Mouse (Mus musculus) NIH3T3 (cell line): ENCODE measurements at regions not wholly inside any gene's neighbourhood (a gene's known extent, or its start where the extent isn't known, plus 50 kb on each side); places are given as distances from the start of the nearest gene placed in this dataset.
A peak's percentile ranks its signal among the peaks of the same experiment; 100 is the strongest.
"Not testable (repeated sequence)": the region's sequence is repeated elsewhere in the genome, so short reads cannot be mapped to it uniquely, and the experiment has no call there.

Source experiments
- DNase-seq: peaks from one replicate; pipeline ENCODE4 v3.0.0-alpha.2; 2012; ENCODE audit warnings: low read depth

GRCm38 (mm10) chr7:138005806-138006205 is 391.7 kb downstream of the Tcerg1l start:
- DNase-seq = no peak

DNA sequence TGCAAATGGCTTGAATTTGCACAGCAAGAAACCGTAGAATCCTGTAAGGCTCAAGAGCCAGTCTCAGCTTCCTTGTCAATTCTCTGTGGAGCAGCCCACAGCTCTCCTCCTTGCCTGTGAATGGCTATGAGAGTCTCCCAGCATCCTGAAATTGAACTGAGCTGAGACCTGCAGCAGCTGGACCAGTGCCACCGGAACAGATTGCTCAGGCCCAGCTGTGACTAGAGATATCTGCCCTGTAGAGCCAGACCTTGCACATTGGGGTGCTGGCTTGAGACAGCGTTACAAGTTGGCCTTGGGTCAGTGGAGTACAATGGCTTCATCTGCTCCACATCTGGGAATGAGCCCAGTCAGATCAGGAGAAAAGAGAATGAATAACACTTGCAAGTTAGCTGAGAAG is 390.6 kb downstream of the Tcerg1l start:
- no peak for DNase-seq

- no peak for DNase-seq
Measured at GRCm38 (mm10) chr7:138008601-138009000, 388.9 kb downstream of the Tcerg1l start.

DNA sequence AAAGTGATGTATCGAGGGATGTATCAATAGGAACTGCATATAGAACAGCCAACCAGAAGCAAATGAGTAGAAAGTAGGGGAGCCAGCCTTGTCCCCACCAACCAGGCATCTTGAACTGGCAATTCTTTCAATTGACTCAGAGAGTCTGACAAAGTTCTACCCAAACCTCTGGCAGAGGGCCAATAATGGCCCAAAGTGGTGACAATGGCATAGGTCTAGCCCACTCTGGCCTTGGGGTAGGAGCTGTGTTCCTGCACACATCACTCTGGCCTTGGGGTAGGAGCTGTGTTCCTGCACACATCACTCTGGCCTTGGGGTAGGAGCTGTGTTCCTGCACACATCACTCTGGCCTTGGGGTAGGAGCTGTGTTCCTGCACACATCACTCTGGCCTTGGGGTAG is 373.5 kb downstream of the Tcerg1l start:
- not testable (repeated sequence) for DNase-seq

DNA sequence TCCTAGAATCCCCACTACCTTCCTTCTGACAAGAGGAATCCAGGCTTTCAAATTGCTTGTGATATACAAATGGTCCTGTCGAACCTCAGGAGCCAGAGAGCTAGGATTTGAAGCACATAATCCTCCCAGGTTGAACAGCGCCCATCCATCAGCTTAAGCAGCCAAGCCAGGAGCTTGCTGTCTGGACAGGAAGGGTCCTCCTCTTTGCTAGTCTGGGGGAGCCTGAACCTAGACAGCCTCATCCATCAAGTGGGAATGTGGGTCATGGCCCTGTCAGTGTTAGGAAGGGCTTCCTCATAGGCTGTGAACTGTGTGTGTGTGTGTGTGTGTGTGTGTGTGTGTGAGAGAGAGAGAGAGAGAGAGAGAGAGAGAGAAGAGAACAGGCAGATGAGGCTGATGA is 345.8 kb downstream of the Tcerg1l start:
- DNase-seq = no peak

DNA sequence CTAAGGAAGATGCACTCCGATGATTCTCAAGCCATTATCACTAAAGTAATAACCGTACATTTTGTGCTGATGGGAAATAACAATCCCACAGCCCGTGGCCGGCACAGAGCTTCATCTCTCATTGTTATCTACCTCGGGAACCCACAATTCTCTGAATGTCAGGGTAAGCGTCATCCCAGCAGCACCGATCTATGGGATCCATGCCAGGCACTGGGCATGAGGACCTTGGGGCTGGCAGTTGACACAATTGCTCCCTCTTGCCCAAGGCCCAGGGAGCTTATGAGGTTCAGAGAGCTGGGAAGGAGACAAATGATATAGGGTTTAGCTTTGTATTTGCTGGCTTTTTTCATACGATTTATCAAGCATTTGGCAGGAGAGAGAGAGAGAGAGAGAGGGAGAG is 342.8 kb downstream of the Tcerg1l start:
- no peak for DNase-seq

GRCm38 (mm10) chr7:138061116-138061515 is 336.4 kb downstream of the Tcerg1l start:
- no peak for DNase-seq

GRCm38 (mm10) chr7:138066921-138067320 is 330.6 kb downstream of the Tcerg1l start:
- no peak for DNase-seq

DNA sequence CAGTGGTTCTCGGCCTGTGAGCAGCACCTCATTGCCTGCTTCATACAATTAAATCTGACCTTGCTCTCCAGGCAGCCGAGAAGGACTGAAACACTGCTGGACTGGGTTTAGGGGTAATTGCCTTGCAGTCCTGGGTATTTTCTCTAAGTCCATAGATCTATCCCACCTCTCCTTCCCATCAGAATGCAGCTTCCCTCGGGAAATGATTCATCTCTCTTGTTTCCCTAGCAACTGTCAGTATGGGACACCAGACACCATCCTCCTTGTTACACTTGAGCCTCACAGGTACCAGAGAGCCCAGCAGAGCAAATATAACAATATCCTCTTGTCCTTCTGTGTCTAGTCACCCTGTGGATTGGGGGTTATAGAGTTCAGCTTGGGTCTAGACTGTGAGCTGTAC is 322.3 kb downstream of the Tcerg1l start:
- DNase-seq = no peak

DNA sequence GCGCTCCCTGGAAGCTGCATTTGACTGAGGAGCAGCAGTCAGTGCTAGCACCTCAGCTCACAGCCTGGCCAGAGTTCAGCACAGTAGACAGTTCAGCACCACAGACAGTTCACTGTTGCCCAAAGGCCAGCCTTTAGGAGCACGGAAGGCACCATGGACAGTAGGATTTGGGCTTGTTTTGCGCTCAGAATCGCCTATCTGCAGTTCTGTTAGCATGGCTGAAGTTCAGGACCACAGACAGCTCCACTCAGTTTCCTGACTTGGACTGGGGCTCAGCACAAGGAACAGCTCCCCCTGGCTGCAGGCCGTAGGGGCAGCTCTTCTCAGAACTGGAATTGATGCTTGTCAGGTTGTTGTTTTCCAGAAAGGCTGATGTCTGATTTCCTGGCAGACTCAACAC is 313.6 kb downstream of the Tcerg1l start:
- DNase-seq = peak; percentile 87

GRCm38 (mm10) chr7:138107471-138108210 is 289.9 kb downstream of the Tcerg1l start:
- no peak for DNase-seq

DNA sequence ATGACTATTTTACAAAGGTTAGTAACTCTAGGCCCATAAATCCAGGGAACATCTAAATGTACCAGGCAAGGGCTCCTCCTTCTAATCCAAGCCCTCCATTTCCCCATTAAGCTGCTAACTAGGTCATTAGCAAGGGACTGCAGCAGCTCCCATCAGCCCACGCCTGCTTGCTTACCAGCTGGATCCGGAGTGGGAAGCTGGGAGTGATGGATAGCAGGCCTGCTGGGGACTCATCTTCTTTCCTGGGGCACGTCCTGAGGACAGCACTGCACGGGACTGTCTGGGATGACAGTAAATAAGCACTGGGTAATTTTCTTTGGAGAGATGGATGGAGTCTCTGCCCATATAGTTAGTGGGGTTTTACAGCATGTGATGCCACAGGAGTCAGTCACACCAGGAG is 276.0 kb downstream of the Tcerg1l start:
- DNase-seq = no peak

GRCm38 (mm10) chr7:138129701-138130100 is 267.8 kb downstream of the Tcerg1l start:
- DNase-seq = no peak

DNA sequence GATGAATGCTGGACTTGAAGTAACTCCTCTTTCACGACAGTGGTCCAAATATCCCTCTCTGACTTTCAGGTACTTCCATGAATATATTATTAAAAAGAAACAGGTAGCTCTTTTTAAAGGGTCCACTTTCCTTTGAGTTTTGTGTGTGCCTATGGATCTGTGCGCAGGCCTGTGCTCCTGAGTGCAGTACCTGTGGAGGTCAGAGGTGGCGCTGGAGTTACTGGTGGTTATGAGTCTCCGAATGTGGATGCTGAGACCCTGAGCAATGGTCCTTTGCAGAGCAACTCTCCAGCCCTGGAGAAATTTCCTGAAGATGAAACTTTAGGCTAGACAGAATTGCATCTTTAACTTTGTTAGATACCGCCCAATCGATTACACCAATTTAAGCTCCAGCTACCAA is 264.1 kb downstream of the Tcerg1l start:
- no peak for DNase-seq

DNA sequence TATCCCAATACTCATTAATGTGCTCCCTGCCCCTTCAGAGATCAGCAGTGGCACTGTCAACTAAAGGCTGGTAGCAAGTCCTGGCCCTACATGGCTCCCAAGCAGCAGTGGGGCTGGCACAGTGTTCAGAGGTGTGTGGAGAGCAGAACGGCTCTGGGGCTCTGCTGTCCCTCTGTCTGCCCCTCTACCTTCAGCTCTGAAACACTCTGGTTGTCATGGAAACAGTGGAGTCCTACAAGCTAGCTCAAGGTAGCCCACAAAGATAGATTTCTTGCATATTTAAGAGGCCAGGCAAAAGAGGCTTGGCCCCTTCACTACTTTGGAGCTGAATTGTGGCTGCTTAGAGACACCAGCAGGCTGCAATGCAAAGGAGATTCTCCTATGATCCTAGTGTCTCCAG is 259.6 kb downstream of the Tcerg1l start:
- DNase-seq = no peak

- no peak for DNase-seq
Measured at GRCm38 (mm10) chr7:138139766-138140165, 257.8 kb downstream of the Tcerg1l start.

- DNase-seq = no peak
Measured at GRCm38 (mm10) chr7:138149496-138149895, 248.0 kb downstream of the Tcerg1l start.

GRCm38 (mm10) chr7:138153455-138154167 is 243.9 kb downstream of the Tcerg1l start:
- DNase-seq = no peak
